Mouse (Mus musculus) embryonic fibroblast, embryonic 13.5 days (primary cell): ENCODE measurements at regions not wholly inside any gene's neighbourhood (a gene's known extent, or its start where the extent isn't known, plus 50 kb on each side); places are given as distances from the start of the nearest gene placed in this dataset.

Source experiments
- H3K27ac ChIP-seq: 2 replicates; pipeline ENCODE4 v1.5.1; 2012; ENCODE audit warnings: low read length, control low read depth, inconsistent platforms; ENCODE audit not compliant: insufficient read depth
- H3K4me1 ChIP-seq: 2 replicates; pipeline ENCODE4 v1.6.1; 2011; ENCODE audit warnings: low read length; ENCODE audit not compliant: control insufficient read depth, insufficient read depth
- H3K4me3 ChIP-seq: 2 replicates; pipeline ENCODE4 v1.5.1; 2011; ENCODE audit warnings: mild to moderate bottlenecking, control low read depth, low read length; ENCODE audit not compliant: insufficient read depth
- CTCF ChIP-seq: IDR thresholded peaks from 2 replicates; pipeline ENCODE4 v1.5.1; 2011; ENCODE audit warnings: mild to moderate bottlenecking, control low read depth, low read length, moderate library complexity, borderline replicate concordance; ENCODE audit not compliant: insufficient read depth
- POLR2A ChIP-seq: IDR thresholded peaks from 2 replicates; pipeline ENCODE4 v1.6.1; 2011; ENCODE audit warnings: low read depth, mild to moderate bottlenecking, control low read depth, low read length, moderate library complexity

DNA sequence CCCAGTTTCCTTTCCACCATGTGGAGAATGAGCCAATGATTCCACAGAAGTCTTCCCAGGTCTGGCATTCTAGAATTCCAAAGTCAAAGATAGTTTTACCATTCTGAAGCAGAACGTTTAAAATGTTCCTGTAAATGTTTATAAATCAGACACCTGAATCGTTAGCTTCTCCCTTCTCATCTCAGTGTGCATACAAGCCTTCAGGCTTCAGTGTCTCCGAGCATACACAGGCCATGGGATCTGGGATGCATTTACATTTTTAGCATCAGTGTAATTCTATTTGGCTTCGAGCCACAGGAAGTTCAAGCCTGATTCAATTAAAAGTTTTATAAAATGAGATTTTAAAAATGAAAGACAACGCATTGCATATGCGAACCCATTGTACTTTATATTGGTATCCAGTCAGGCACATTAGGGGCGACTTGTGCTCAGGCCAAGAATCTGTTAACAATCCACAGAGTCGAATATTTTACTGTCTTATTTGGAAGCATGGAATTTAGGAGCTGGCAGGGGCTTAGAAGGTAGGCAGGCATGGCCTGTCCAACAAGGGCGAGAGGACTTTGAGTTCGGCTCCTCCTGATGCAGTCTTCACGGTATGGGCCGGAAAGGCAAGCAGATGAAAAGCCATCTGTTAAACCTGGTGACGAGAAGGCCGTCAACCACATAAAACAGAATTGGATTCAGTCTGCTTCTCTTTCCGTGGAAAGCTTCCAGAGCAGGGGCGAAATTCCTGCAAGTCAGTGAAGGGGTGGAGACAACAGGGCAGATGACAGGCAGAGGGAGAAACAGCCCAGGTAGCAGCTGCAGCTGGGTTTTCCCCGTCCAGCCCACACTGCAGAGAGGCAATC lies 63.7 kb upstream of the Sipa1l1 start:
- no peak overlapping the region for H3K4me3 ChIP-seq
- no peak for TF ChIP-seq POLR2A
- no peak for TF ChIP-seq CTCF
- H3K27ac ChIP-seq = peak overlapping the region; percentile 62; the same call in 1 of the 2 replicates

DNA sequence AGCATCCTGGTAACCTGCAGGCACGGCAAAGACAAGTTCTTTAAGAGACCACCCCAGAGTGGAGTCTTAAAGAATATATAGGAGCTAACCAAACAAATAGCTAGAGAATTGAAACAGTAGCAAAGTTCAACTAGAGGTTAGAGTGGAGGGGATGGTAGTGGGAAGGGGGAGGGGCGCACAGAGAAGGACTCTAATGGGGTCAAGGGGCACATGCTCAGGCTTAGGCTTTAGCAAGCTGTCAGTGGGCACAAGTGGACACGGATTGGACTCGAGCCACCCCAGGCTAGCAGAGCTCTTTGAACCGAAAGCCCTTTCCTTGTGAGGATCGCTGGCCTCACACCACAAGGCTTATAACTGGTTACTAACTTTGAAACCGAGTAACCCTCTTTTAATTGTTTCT lies 53.4 kb upstream of the Sipa1l1 start:
- Histone ChIP-seq H3K27ac (no peak overlapping the region), H3K4me1 (no peaks in the 10 kb centered on the region), H3K4me3 (no peak overlapping the region)
- TF ChIP-seq CTCF = no peak
- no peak for TF ChIP-seq POLR2A

More for the DNA sequence above, 63.7 kb upstream of the Sipa1l1 start:
- H3K4me1 ChIP-seq = peaks cover 14% of the 10 kb centered on the region
